Mouse (Mus musculus): ENCODE measurements at regions not wholly inside any gene's neighbourhood (a gene's known extent, or its start where the extent isn't known, plus 50 kb on each side); places are given as distances from the start of the nearest gene placed in this dataset.
"Not testable (repeated sequence)": the region's sequence is repeated elsewhere in the genome, so short reads cannot be mapped to it uniquely, and the experiment has no call there.

GRCm38 (mm10) chr15:8831720-8832620 is 121.4 kb upstream of the Slc1a3 start:
- no peak for DNase-seq (ENCODE audit: low spot score in 2 of 2)

GRCm38 (mm10) chr15:8824861-8825260 is 114.3 kb upstream of the Slc1a3 start:
- no peak for DNase-seq (ENCODE audit: low spot score in 2 of 2)

GRCm38 (mm10) chr15:8822795-8823194 is 112.2 kb upstream of the Slc1a3 start:
- DNase-seq (ENCODE audit: low spot score in 2 of 2): not testable (repeated sequence)

- no peak for DNase-seq (ENCODE audit: low spot score in 2 of 2)
These were observed 107.0 kb upstream of the Slc1a3 start for GRCm38 (mm10) chr15:8817542-8817941.

GRCm38 (mm10) chr15:8816501-8817368 is 106.2 kb upstream of the Slc1a3 start:
- no peak for DNase-seq (ENCODE audit: low spot score in 2 of 2)

- DNase-seq (ENCODE audit: low spot score in 2 of 2): no peak
These were observed 105.4 kb upstream of the Slc1a3 start for GRCm38 (mm10) chr15:8815958-8816357.

GRCm38 (mm10) chr15:8815277-8815676 is 104.7 kb upstream of the Slc1a3 start:
- no peak for DNase-seq (ENCODE audit: low spot score in 2 of 2)

- DNase-seq (ENCODE audit: low spot score in 2 of 2): peak in 1 of 2 experiments; percentile 51
These were observed 95.8 kb upstream of the Slc1a3 start for GRCm38 (mm10) chr15:8806354-8806753.

- not testable (repeated sequence) for DNase-seq (ENCODE audit: low spot score in 2 of 2)
These were observed 95.0 kb upstream of the Slc1a3 start for GRCm38 (mm10) chr15:8805565-8805964.

GRCm38 (mm10) chr15:8802058-8802457 is 91.5 kb upstream of the Slc1a3 start:
- DNase-seq (ENCODE audit: low spot score in 2 of 2): no peak

GRCm38 (mm10) chr15:8797015-8797414 is 86.5 kb upstream of the Slc1a3 start:
- no peak for DNase-seq (ENCODE audit: low spot score in 2 of 2)

GRCm38 (mm10) chr15:8792106-8792505 is 81.5 kb upstream of the Slc1a3 start:
- no peak for DNase-seq (ENCODE audit: low spot score in 2 of 2)

GRCm38 (mm10) chr15:8789924-8790323 is 79.4 kb upstream of the Slc1a3 start:
- no peak for DNase-seq (ENCODE audit: low spot score in 2 of 2)

- DNase-seq (ENCODE audit: low spot score in 2 of 2): no peak
These were observed 78.4 kb upstream of the Slc1a3 start for GRCm38 (mm10) chr15:8789000-8789399.

- no peak for DNase-seq (ENCODE audit: low spot score in 2 of 2)
These were observed 75.0 kb upstream of the Slc1a3 start for GRCm38 (mm10) chr15:8785537-8785936.

GRCm38 (mm10) chr15:8783567-8783966 is 73.0 kb upstream of the Slc1a3 start:
- DNase-seq (ENCODE audit: low spot score in 2 of 2): no peak

- no peak for DNase-seq (ENCODE audit: low spot score in 2 of 2)
These were observed 72.5 kb upstream of the Slc1a3 start for GRCm38 (mm10) chr15:8783036-8783435.

GRCm38 (mm10) chr15:8782131-8782507 is 71.6 kb upstream of the Slc1a3 start:
- DNase-seq (ENCODE audit: low spot score in 2 of 2): no peak

- peak in 1 of 2 experiments; percentile 36 for DNase-seq (ENCODE audit: low spot score in 2 of 2)
These were observed 70.9 kb upstream of the Slc1a3 start for GRCm38 (mm10) chr15:8781159-8782130.

GRCm38 (mm10) chr15:8780371-8780866 is 69.9 kb upstream of the Slc1a3 start:
- DNase-seq (ENCODE audit: low spot score in 2 of 2): no peak
